Mouse (Mus musculus): ENCODE data around the gene Pphln1.

DNA sequence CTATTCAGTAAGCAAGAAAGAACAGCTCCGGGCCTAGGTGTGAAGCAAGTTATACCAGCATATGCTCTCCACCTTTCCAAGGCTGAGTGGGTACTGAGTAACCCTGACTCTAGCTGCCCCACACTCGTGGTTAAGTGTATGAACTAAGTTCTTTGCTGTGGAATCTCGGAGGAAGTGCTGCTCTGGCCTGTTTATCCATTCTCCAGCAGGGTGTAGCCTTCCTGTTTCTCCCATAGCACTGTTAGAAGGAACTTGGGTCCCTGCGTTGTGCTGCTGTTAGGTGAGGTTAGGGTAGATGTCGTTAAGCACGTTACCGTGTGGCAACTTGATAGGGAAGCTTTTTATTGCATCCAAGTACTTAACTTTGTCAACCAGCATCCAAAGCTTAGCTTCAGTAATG lies 96.5 kb downstream of the Pphln1 start:
- peak; percentile 47 for TF ChIP-seq CTCF (IDR thresholded peaks at IDR 0.05)
- peak; percentile 48; the same call in 1 of the 2 replicates for TF ChIP-seq EP300 (IDR thresholded peaks at IDR 0.05)
